Mouse (Mus musculus) liver, embryonic 14.5 days (tissue): Measurements from ENCODE around the gene Lekr1.

Experiments used
- CTCF ChIP-seq: IDR thresholded peaks from 2 replicates; pipeline ENCODE4 v1.5.1; 2016; ENCODE audit warnings: antibody characterized with exemption, low read depth, control low read depth
- EP300 ChIP-seq: IDR thresholded peaks from 2 replicates; pipeline ENCODE4 v1.6.1; 2016; ENCODE audit warnings: antibody characterized with exemption, low read depth

- TF ChIP-seq CTCF (no peak), EP300 (no peak)
Observed at GRCm38 (mm10) chr3:65714372-65714771, 48.3 kb downstream of the Lekr1 start.
